Comparison of ENCODE assay signal across 22 mouse cellular contexts in genomic region chr4:105089386-105089785, GRCm38 (mm10).
"Had no signal": no experiment of that assay in that cellular context is flagged by ENCODE, and none has a peak within 500 bp of the region (broad histone marks: within the 10 kb centered on the region; RNA-seq: fewer than 3 reads in every experiment).

No protein-coding gene starts in this region.

- H3K4me2 ChIP-seq: limb, embryonic 13.5 days; lung, embryonic 14.5 days; midbrain, embryonic 12.5 days; midbrain, embryonic 15.5 days; neural tube, embryonic 12.5 days; neural tube, embryonic 15.5 days had no signal

- H3K4me3 ChIP-seq: layer of hippocampus, adult 2 months; limb, embryonic 10.5 days; limb, embryonic 13.5 days; midbrain, embryonic 12.5 days; midbrain, embryonic 15.5 days; neural tube, embryonic 12.5 days; neural tube, embryonic 15.5 days had no signal

- H3K27ac ChIP-seq: kidney, postnatal 0 days; layer of hippocampus, adult 2 months; limb, embryonic 10.5 days; limb, embryonic 13.5 days; liver, embryonic 14.5 days; macrophage; midbrain, embryonic 12.5 days; midbrain, embryonic 15.5 days; neural tube, embryonic 12.5 days; neural tube, embryonic 15.5 days; stomach, postnatal 0 days had no signal

- H3K4me1 ChIP-seq: limb, embryonic 10.5 days; limb, embryonic 13.5 days; midbrain, embryonic 12.5 days; midbrain, embryonic 15.5 days; neural tube, embryonic 12.5 days; neural tube, embryonic 15.5 days had no signal

- H3K36me3 ChIP-seq: limb, embryonic 10.5 days; limb, embryonic 13.5 days; midbrain, embryonic 12.5 days; midbrain, embryonic 15.5 days; neural tube, embryonic 12.5 days; neural tube, embryonic 15.5 days had no signal

- H3K9ac ChIP-seq: limb, embryonic 13.5 days; liver, embryonic 14.5 days; liver, postnatal 0 days; lung, embryonic 14.5 days; midbrain, embryonic 12.5 days; midbrain, embryonic 15.5 days; neural tube, embryonic 12.5 days; neural tube, embryonic 15.5 days had no signal

- H3K9me3 ChIP-seq: limb, embryonic 10.5 days; limb, embryonic 13.5 days; midbrain, embryonic 12.5 days; midbrain, embryonic 15.5 days; neural tube, embryonic 12.5 days; neural tube, embryonic 15.5 days had no signal

- DNase-seq: layer of hippocampus, adult 9-11 months; liver; liver, postnatal 0 days; lung, embryonic 14.5 days; right cerebral cortex, adult 18-20 months; right cerebral cortex, postnatal 14 days; right cerebral cortex, postnatal 4 days; thymus, adult 2 months; thymus, postnatal 14 days; thymus, postnatal 4 days had no signal

- ATAC-seq: liver, postnatal 0 days; lung, postnatal 0 days; midbrain, embryonic 15.5 days had no signal

- H3K27me3 ChIP-seq: limb, embryonic 13.5 days; midbrain, embryonic 12.5 days; midbrain, embryonic 15.5 days; neural tube, embryonic 12.5 days; neural tube, embryonic 15.5 days had no signal
